Mouse (Mus musculus): ENCODE measurements around the gene Cox6b1. TPM values are rescaled to one million over a fixed set of nuclear protein-coding genes. Genes with fewer than 3 reads are reported as not detected.

The Cox6b1 gene
- total RNA-seq, 1 experiment from 2014 or later: 190 TPM

DNA sequence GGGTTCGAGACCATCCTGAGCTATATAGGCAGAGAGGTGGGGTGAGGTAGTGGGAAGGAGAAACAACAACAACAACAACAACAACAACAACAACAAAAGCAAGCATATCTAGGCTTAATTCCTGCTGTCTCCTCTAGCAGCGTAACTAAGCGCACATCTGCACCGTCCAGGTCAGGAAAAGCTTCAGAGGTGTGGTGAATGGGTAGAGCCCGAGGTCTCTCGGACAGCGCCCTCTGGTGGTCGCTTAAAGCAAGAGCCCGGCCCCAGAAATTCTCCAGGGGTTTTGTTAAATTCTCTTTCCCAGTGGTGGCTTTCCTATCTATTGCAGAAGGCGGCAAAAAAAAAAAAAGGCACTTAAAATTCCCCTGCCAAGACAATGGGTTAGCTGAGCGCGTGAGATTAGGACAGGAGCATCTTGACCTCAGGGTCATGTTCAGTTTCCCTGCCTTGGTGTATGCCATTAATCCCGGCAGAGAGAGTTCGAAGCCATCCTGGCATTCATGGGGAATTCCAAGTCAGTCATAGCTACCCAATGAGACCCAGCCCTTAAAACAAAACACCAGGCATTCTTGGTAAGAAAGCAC lies 12.3 kb downstream of the Cox6b1 start:
- ATAC-seq (ENCODE audit: extremely low read depth, insufficient number of reproducible peaks, low FRiP score, poor library complexity, severe bottlenecking): peak; percentile 67; the same call in 1 of the 2 replicates

DNA sequence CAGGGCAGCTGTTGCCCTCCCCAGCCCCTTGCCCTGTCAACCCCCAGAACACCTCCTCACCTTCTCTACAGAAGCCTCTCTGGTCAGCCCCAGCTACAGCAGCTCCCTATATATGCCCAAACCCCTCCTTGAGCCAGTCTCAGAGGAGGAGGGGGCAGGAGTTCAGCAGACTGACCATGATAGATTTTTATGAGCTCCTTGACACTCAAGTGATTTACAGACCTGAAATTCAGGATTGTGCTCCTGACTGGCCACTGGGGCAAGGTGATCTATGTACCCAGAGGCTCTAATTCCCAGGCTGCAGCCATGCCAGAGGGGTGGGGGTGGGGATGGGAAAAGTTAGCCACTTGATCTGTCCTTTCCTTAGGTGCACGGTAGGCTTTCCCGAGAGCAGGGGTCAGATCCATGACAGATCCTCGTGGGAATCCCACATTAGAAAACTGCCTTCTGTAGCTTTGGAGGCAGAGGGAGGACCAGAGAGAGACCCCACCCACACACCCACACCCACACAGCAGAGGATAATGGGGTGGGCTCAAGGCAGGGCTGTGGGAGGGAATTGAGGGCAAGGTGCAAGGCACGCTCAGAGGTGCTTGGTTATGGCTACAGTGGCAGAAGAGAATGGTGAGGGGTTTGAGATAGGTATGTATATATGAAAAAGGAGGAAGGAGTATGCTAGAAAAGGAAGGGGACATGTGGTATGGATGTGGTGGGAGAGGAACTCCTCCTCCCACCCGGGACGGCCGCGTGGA lies 13.1 kb downstream of the Cox6b1 start, which contains the start of gene Upk1a:
TSS of gene Upk1a (minus strand) at position 194 of the 749 bp plus-strand sequence.
- ATAC-seq (ENCODE audit: extremely low read depth, insufficient number of reproducible peaks, low FRiP score, poor library complexity, severe bottlenecking): no peak

DNA sequence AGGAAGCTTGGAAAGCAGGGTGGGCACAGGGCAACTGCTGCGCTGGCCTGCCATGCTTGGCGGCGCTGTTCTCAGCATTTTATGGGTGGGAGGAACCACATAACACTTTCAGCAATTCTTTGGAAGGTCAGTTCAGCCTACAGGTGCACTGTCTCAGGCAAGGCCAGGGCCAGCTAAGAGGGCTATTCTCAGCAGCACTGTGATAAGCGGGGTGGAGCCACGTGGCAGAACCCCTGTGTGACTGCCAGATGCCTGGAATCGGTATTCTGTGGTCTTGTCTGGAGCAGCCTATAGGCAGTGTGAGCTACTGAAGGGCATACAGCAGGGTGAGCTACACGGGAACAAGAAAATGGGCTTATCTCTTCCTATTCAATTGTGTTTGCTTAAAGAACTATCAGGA lies 15.9 kb downstream of the Cox6b1 start:
- no peak for ATAC-seq (ENCODE audit: extremely low read depth, insufficient number of reproducible peaks, low FRiP score, poor library complexity, severe bottlenecking)

DNA sequence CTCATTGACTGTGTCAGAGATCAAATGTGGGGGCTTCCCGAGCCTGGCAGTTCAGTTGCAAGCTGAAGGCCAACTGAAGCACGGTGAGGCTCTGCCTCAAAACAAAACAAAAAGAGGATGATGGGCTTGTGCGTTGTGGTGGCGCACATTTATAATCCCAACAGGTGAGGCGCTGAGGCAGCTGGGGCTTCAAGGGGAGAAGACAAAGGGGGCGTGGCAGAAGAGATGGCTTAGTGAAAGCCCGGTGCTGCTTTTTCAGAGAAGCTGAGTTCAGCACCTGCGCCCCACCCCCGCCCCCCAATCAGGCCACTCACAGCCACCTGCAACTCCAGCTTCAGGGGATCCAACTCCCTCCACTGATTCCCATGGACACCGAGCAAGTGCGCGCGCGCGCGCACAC lies 17.5 kb downstream of the Cox6b1 start:
- no peak for ATAC-seq (ENCODE audit: extremely low read depth, insufficient number of reproducible peaks, low FRiP score, poor library complexity, severe bottlenecking)

DNA sequence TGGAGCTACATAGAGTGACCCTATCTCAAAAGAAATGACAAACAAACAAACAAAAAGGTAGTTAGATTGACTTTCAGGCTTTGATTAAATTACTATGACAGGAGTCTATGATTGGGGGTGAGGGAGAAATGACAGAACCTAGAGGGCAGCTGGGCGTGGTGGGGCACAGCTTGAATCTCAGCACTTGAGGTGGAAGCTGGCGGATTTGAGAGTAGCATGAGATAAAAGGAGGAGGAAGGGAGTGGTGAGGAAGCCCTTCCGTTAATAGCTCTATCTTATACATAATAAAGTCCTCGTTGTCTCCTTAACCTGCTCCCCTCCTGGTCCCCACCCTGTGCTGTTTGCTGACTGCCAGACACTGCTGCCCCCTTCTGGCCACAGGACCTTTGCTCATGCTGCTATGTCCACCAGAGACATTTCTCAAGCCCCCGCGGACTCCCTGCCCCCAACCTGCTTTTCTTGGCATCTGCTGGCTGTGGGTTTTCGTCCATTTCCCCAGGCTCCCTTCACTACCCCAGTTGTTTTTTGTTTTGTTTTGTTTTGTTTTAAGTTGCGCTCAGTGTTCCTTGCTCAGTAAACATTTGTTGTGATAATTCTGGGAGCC lies 18.1 kb downstream of the Cox6b1 start:
- peak; percentile 67; the same call in 1 of the 2 replicates for ATAC-seq (ENCODE audit: extremely low read depth, insufficient number of reproducible peaks, low FRiP score, poor library complexity, severe bottlenecking)

DNA sequence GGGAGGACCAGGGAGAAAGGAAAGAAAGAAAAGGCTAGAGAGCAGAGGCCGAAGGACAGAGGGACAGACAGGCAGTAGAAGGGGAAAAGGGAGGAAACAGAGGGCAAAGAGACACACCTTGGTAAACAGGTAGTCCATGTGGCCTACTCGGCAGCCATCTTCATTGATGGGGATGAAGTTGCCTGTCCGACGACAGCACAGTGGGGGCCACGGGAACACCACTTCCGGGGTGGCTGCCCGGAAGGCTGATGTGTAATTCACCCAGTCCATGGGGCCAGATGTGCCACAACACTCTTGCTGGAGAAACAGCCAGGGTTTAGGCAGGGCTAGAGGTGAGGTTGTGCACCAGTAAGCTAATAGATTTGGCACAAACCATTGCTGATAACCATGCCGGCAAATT lies 21.0 kb downstream of the Cox6b1 start:
- ATAC-seq (ENCODE audit: extremely low read depth, insufficient number of reproducible peaks, low FRiP score, poor library complexity, severe bottlenecking): no peak

DNA sequence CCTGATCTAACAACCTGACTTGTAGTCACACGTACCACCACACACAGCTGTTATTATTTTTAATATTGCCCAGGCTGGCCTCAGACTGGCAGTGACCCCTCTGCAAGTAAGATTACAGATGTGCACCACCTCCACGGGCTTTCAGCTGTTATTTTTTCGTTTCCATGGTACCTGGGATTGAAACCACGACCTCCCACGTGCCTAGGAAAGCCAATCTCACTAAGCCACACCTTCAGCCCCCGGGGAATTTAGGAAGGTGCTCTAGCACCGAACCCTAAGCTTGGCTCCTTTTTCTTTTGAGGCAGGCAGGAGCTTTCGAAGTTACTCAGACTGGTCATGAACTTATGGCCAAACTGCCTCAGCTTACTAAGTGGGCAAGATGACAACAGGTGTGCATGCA lies 21.5 kb downstream of the Cox6b1 start:
- ATAC-seq (ENCODE audit: extremely low read depth, insufficient number of reproducible peaks, low FRiP score, poor library complexity, severe bottlenecking): no peak

DNA sequence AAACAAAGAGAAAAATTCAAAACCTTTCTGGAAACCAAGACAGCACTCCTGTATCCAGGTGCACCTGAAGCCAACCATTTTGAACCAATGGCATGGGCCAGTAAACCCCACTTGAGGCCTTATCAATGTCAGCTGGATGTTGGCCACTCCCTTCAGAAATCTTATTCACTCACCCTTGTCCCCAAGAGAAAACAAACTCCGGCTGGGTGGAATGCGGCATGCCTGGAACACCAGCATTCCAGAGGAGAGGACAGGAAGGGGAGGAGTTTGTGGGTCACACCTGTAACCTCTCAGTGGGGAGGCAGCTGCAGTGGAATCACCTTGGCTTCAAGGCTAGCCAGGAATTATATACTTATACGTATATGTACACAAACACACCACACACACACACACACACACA lies 23.4 kb downstream of the Cox6b1 start:
- ATAC-seq (ENCODE audit: extremely low read depth, insufficient number of reproducible peaks, low FRiP score, poor library complexity, severe bottlenecking): no peak

DNA sequence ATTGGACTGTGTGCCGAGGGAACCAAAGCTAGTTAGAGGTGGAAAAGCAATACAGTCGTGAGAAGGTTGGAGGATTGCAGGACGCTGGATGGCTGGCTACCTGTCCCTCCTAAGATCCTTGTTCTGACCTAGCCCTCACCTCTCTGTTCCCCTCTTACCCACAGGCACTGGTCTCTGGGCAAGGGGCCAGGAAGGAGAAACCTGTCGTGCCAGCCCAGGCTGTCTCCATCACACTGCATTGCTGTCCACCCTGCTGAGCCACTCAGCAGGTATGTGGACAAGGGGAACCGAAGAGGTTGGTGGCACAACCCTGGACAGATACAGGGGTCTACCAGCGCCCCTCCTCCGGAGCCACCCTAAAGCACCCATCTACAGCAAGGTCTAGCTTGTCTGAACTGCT lies 25.3 kb downstream of the Cox6b1 start:
- ATAC-seq (ENCODE audit: extremely low read depth, insufficient number of reproducible peaks, low FRiP score, poor library complexity, severe bottlenecking): no peak

DNA sequence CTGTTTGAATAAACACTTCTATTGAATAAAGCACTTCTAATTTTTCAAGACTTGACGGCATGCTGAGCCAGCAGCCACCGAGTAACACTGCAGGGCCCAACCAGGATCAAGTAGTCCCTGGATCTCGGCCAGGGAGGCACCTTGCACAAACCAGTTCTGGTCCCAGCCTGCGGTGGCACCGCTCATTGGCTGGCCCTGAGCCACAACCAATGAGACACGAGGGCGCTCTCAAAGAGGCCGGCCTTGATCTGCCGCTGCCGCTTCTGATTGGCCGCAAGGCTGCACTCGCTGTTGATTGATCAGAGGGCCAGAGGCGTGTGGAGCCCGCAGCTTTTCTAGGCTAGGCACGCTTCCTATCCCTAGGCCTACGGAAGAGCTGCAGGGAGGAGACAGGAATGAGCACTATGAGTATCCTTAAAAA lies 26.0 kb downstream of the Cox6b1 start:
- peak; percentile 62; the same call in 1 of the 2 replicates for ATAC-seq (ENCODE audit: extremely low read depth, insufficient number of reproducible peaks, low FRiP score, poor library complexity, severe bottlenecking)

DNA sequence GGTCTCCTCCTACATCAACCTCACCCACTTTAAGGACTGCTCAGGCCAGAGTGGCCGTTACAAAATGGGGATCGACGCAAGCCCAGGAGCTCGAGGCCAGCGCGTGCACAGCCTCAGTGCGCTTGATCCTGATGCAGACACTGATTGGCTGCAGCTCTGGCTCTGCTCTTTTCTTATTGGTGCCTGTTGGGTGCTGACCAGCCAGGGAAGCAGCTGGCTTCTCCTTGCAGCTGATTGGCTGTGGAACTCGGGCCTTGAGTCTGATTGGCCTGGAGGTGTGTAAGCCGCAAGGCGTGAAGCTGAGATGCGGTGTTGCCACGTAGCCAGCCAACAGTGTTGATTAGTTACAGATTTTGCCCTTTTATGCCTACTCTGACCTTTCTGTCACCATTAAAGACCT lies 27.2 kb downstream of the Cox6b1 start, which contains the start of gene Zbtb32:
TSS of gene Zbtb32 (minus strand) at position 124 of the 400 bp plus-strand sequence.
- ATAC-seq (ENCODE audit: extremely low read depth, insufficient number of reproducible peaks, low FRiP score, poor library complexity, severe bottlenecking): no peak

DNA sequence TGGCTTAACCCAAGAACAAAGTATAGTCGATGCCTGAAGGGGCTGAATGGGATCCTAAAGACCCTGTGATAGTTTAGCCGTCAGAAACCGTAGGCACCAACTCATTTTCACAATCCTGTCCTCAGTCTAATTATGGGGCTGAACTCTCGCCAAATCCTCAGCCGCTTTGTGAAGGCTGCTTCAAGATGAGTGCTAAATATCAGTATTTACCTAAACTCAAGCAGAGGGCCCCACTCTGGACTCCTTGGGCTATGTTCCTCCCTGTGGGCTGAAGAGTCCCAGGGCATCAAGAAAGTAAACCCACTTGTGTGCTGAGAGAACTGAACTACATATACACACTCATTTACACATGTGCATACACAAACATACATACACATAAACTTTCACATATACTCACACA lies 29.1 kb downstream of the Cox6b1 start:
- ATAC-seq (ENCODE audit: extremely low read depth, insufficient number of reproducible peaks, low FRiP score, poor library complexity, severe bottlenecking): no peak

DNA sequence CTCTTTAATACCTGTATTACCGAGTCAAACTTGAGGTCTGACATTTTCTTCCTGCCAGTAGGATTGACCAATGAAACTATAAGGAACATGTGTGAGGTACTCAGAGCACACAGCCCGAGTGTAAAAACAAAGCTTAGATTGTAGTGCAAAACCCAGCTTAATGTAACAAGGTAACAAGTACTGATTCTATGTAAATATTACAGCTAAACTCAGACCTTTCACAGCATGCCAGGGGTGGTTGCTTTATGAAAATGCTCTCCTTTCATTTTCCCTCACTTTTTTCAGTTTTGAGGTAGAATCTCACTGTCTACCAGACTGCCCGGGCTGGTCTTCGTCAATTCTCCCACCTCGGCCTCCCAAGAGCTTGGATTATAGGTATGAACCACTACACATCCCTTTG lies 29.9 kb downstream of the Cox6b1 start:
- no peak for ATAC-seq (ENCODE audit: extremely low read depth, insufficient number of reproducible peaks, low FRiP score, poor library complexity, severe bottlenecking)

DNA sequence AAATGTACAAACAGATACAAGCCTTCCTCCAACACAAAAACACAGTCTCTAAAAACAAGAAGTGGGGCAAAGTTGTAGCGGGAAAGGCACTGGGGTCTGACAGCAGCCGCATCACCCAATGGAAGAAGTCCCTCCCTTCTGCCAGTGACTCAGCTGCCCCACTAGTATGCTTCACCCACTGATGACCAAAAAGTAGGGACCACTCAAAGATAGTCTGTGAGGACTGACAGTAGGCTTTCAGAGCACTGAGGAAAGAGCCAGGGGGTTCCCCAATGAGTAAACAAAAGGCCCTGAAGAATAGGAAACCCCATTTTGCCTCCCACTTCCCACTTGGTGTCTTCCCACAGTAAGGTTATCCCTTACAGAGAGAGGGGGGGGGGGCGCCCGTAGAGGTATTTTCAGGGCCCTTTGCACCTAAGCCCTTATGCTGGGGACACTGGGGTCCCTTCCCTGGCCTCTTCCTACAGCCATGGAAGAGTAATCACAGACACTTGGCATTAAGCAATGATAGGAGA lies 31.4 kb downstream of the Cox6b1 start:
- no peak for ATAC-seq (ENCODE audit: extremely low read depth, insufficient number of reproducible peaks, low FRiP score, poor library complexity, severe bottlenecking)

DNA sequence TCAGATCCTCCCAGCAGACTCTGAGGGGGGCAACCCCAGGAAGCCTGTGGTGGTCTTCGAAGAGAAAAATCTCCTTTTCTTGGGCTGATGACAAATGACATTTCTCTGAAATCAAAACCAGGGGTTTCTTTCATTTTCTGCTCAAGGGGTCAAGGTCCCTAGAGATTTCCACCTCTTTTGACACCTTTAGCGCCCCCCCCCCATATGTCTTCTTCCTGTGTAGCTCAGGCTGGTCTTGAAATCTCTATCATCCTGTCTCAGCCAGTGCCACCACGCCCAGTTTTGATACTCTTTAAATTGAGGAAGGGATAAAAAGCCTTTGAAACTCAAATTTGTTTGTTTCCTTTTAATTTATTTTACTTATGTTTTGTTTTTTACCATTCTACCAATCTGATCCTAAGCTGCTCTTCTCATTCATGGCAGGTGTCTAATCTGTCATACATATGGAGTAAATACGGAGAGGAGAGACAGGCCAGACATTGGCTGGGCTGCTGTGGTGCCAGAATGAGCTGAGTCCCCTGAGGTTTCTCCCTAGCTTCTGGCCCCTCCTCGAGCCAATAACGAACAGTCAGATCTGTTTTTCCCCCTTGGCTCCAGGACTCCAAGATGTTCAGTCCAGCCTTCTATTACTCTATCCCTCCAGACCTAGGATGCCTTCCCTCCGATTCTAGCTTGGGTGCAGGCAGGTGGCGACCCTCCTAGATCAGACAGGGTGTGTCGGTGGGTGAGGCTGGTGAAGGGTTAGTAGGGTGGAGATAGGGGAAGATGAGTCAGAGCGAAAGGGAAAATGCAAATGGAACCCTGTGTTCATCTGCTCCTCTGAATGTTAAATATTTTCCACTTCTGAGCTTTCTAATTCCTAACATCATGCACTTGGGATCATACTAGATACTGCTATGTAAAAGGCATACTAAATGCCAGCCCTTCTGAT lies 32.1 kb downstream of the Cox6b1 start:
- no peak for ATAC-seq (ENCODE audit: extremely low read depth, insufficient number of reproducible peaks, low FRiP score, poor library complexity, severe bottlenecking)

DNA sequence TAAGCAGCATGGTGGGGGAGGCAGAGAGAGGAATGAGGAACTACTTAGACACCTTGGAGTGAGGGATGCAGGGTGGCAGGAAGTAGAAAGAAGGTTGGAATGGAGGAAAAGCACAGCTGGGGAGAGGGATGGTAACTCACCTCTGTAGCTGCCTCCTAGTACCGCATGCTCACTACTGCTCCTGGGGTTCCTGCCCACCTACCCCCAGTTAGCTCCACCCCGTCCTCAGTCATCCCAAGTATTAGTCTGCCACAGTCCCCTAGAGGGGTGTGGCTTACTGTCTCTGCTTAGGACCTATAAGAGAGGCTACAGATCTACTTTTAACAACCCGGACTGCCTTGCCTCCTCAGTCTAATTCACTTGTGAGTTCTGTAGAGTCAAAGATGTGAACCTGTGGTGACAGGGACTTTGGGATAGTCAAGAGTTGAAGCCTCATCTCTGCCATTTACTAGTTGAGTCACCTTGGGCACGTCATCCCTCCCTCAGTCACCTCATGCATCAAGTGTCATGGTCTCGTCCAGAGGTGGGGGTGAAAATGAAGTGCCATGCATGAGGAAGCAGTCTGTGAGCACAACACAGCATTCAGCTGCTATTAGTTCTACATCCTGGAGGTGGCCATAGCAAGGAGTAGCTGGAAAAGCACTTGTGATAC lies 33.1 kb downstream of the Cox6b1 start:
- ATAC-seq (ENCODE audit: extremely low read depth, insufficient number of reproducible peaks, low FRiP score, poor library complexity, severe bottlenecking): no peak

DNA sequence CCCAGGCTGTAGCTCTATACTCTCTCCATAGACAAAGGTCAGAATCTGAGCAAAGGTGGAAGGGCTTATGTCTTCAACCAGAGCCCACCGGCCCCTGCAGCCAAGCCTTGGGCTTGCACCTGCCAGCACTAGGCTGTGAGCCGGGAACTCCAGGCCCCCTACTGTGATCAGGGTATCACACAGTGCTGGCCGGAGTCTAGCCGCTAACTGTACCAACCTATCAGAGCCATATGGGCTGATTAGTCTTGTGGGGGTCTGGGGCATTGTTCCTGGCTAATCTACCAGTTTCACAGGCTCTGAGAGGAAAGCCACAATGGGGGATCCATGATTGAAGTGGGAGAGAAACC lies 34.4 kb downstream of the Cox6b1 start:
- ATAC-seq (ENCODE audit: extremely low read depth, insufficient number of reproducible peaks, low FRiP score, poor library complexity, severe bottlenecking): no peak

DNA sequence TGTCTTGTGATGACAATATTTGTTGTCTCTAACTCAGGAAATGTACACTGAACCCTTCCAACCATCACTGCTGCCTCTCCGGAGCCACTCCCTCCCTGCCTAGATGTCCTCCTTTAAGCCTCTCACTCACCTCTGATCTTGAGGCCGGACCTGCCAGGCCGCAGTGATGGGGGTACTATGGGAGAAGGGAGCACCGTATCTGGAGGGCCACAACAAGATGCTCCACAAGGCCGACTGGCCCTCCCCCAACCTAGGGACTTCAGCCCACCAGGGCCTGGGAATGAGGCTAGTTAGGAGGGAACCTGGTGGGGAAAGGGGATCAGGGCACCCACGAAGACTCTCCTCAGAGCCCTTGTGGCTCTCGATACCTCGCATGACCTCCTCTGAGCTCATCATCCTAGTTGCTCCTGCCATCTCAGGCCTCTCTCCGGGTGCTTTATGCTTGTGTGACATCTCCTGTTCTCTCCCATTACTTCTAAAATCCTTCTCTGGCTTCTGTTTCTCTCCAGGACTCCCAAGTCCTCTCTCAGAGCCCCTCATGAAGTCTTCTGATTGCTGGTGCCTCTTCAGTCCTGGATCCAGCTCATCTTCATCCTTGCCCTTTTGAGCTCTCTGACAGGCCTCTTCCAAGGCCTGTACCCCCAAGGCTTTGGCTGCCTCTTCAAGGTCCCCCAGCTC lies 34.9 kb downstream of the Cox6b1 start:
- ATAC-seq (ENCODE audit: extremely low read depth, insufficient number of reproducible peaks, low FRiP score, poor library complexity, severe bottlenecking): no peak
